Mouse (Mus musculus): ENCODE results near the gene Pmepa1.

- TF ChIP-seq CTCF (conservative IDR thresholded peaks at IDR 0.05; ENCODE audit: low read length) (no peak), NANOG (IDR thresholded peaks at IDR 0.05; ENCODE audit: borderline replicate concordance, low read length) (no peak), POU5F1 (IDR thresholded peaks at IDR 0.05; ENCODE audit: borderline replicate concordance, low read length) (no peak)
These were observed 6.1 kb downstream of the Pmepa1 start for GRCm38 (mm10) chr2:173270196-173270595.

Measured in E14TG2a.4 (cell line).